Mouse (Mus musculus): ENCODE measurements around the gene Slc8a3. TPM values are rescaled to one million over a fixed set of nuclear protein-coding genes. Genes with fewer than 3 reads are reported as not detected.
A peak's percentile ranks its signal among the peaks of the same experiment; 100 is the strongest.
"Not testable (repeated sequence)": the region's sequence is repeated elsewhere in the genome, so short reads cannot be mapped to it uniquely, and the experiment has no call there.

The Slc8a3 gene
- polyA plus RNA-seq (2016; fragmentation: Nextera tagmentation; extraction: Ambion mirVana) = 0.02 and 0.05 TPM in 2 replicates

DNA sequence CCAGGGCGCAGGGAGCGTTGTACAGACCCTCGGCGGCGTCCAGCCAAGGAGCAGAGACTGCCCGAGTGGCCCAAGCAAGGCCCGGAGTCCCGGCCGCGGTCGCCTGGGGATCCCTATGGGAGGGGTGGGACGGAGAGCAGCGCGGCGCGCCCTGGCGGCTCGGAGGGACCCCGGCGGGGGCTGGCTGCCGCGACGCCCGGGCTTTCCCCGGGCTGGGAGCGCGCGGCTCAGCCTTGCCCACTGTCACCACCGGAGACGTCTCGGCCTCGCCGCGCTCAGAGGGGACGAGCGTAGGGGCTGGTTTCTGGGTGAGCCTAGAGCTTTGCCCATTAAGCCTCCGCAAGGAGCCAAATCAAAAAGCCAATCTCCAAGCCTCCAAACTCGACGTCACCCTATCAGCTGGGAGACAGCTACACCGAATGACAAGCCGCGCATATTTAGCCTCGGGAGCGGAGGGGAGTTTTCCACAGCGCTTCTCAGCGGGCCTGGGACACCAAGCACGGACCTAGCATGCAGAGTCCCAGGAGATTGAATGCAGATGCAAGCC is at the start of gene Slc8a3:
Slc8a3 (minus strand) TSS at position 306 of the 547 bp plus-strand sequence.
- Histone ChIP-seq H3K4me3 (peak within 1 kb of the TSS; percentile 44), H3K27ac (no peak within 1 kb of the TSS), H3K27me3 (replicated peaks) (peaks cover 66% of the 10 kb centered on the region), H3K9ac (no peak within 1 kb of the TSS), H3K36me3 (no peaks in the 10 kb centered on the region), H3K4me1 (no peaks in the 10 kb centered on the region), H3K4me2 (peak within 1 kb of the TSS; percentile 62), H3K9me3 (replicated peaks) (no peaks in the 10 kb centered on the region)
- no peak for ATAC-seq
- 2% methylated on average over 41 of the region's 47 CpGs for WGBS (ENCODE audit: insufficient replicate concordance)

DNA sequence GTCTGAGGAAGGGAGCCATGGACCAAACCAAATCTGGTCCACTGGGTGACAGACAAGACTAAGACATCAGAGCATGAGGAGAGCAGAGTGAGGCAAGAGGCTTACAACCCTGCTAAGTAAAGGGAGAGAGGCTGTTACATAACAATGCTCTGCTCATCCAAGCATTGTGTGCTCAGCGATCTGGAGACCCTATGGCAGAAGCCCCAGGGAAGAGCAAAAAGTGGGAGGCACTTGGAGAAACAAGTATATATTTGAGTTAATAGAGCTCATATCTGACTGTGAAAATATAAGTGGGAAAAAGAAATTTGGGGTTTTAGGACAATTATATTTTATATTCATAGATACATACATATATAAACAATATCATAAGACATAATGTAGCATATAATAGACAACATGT is 46.4 kb upstream of the Slc8a3 start, which contains the start of gene Gm4787:
Gm4787 (minus strand) TSS at position 101 of the 400 bp plus-strand sequence.
- H3K4me2 ChIP-seq; H3K9ac ChIP-seq; H3K27ac ChIP-seq; H3K4me1 ChIP-seq; ATAC-seq; H3K4me3 ChIP-seq; H3K36me3 ChIP-seq; H3K27me3 ChIP-seq (replicated peaks); H3K9me3 ChIP-seq (replicated peaks): not testable (repeated sequence)
- WGBS (ENCODE audit: insufficient replicate concordance) = 71% methylated on average over 1 of the region's 1 CpGs

DNA sequence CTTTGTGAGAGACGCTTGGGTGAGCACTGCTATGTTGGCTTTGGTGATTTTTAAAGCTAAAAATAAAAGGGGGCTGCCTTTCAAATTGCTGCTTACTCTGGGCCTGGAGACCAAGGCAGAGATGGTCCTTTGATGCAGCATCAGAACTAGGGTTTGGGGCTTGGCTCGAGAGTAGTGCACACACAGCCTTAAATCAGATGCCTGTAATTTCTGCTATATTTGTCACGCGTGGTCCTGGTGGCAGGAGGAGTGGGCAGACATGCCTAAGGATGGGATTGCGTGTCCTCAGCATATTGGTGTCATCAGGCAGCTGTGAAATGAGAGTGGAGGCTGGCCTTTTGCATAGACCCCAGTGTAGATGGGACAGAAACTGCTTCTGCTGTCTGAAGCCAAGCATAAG is 861 bp upstream of the Slc8a3 start:
- Histone ChIP-seq H3K9ac (no peak overlapping the region), H3K27me3 (replicated peaks) (peaks cover 66% of the 10 kb centered on the region), H3K27ac (no peak overlapping the region), H3K9me3 (replicated peaks) (no peaks in the 10 kb centered on the region), H3K4me2 (no peak overlapping the region), H3K36me3 (no peaks in the 10 kb centered on the region), H3K4me3 (no peak overlapping the region), H3K4me1 (no peaks in the 10 kb centered on the region)
- 53% methylated on average over 5 of the region's 5 CpGs for whole genome bisulfite sequencing (ENCODE audit: insufficient replicate concordance)
- no peak for ATAC-seq

DNA sequence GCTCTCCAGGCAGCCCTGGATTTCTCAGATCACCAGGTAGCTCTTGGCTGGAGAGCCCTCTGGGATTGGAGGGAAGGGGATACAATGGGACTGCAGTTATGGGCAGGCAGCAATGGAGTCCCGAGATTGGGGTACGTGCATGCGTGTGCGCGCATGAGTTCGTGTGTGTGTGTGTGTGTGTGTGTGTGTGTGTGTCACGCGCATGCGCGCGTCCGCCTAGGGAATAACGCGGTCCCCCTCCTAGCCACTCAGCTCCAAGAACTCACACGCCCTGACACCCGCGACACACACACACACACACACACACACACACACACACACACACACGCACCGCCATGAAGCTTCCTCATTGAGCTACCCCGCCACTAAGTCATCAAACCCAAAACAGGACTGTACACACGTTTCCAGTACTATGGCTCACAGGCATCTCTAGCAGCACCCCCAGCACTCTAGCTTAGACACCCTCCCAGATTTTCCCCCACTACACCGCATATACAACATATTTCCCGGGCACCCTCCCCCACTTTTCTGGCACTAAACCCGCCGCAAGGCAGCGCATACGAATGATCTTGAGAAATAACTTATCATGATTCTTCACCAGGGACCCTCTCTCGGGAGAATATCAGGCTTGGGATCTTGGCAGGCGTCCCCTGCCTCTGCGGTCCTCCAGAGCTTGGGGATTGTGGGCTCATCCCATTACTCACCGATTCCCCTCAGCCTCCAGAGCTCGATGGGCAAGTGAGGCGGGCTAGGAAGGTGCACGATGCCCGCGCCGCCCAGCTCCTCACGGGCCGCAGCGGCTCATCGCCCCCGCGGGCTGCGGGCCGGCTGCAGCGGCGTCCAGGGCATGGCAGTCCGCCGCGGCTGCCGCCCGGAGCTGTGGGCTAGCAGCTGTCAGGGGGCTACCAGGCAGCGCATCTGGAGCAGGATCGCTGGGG is 774 bp downstream of the Slc8a3 start:
- no peak for ATAC-seq

DNA sequence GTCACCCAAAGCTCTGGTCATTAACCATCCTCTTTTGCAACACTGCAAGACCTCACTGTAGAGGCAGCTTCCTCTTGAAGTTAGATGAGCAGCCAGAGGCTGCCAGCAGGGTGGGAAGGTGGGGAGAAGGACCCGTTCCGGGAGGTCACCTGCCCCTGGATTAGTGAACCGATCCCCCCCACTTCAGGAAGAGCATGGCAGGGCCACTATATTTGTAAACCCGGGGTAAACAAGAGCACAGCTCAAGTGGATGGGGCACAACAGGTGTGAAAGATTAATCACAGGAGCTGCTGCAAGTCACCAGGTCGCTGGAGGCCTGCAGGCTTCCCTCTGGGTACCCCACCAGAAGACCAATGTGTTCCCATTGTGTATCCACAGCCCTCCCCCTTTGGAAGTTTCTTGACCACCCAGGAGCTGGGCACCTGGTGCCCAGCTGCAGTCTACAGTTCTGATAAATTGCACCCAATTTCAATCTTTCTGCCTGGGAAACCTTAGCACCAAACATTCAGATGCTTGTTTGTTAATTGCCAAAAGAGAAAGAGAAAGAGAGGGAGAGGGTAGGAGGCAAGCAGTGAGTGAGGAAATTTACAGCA is 1.8 kb downstream of the Slc8a3 start:
- Histone ChIP-seq H3K9me3 (replicated peaks) (no peaks in the 10 kb centered on the region), H3K4me3 (no peak overlapping the region), H3K4me2 (no peak overlapping the region), H3K27me3 (replicated peaks) (peaks cover 62% of the 10 kb centered on the region), H3K9ac (no peak overlapping the region), H3K36me3 (no peaks in the 10 kb centered on the region), H3K4me1 (no peaks in the 10 kb centered on the region), H3K27ac (no peak overlapping the region)
- WGBS (ENCODE audit: insufficient replicate concordance) = 29% methylated on average over 5 of the region's 5 CpGs
- ATAC-seq = no peak

More for the DNA sequence above, 774 bp downstream of the Slc8a3 start:
- H3K4me3 ChIP-seq = peak overlapping the region; percentile 44
- H3K4me2 ChIP-seq = peak overlapping the region; percentile 62
- H3K9ac ChIP-seq = no peak overlapping the region
- no peak overlapping the region for H3K27ac ChIP-seq
- H3K36me3 ChIP-seq = no peaks in the 10 kb centered on the region
- WGBS (ENCODE audit: insufficient replicate concordance) = 4% methylated on average over 43 of the region's 54 CpGs
- H3K9me3 ChIP-seq (replicated peaks) = no peaks in the 10 kb centered on the region
- H3K4me1 ChIP-seq = no peaks in the 10 kb centered on the region
- H3K27me3 ChIP-seq (replicated peaks) = peaks cover 66% of the 10 kb centered on the region

DNA sequence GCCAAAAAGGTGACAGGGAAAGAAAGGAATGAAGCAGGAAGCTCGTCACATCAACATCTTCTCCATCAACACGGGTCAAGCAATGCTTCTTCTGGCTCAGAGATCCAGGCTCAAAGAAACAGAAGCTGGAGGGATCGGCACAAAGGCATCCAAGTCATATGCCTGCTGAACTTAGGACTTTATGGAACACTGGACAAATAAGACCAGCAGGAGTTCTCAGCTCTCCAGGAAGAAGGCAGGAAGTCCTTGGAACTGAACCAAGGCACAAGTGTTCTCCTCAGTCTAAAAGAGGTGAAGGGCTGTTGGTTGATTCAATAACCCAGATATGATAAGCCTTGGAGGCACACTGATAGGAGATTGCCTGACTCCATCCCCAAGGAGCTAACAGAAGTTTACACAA is 8.0 kb downstream of the Slc8a3 start:
- H3K36me3 ChIP-seq = no peaks in the 10 kb centered on the region
- no peak overlapping the region for H3K27ac ChIP-seq
- H3K27me3 ChIP-seq (replicated peaks) = peaks cover 9% of the 10 kb centered on the region
- no peak overlapping the region for H3K4me2 ChIP-seq
- H3K4me1 ChIP-seq = no peaks in the 10 kb centered on the region
- no peak overlapping the region for H3K4me3 ChIP-seq
- H3K9ac ChIP-seq = no peak overlapping the region
- 69% methylated on average over 3 of the region's 3 CpGs for WGBS (ENCODE audit: insufficient replicate concordance)
- ATAC-seq = no peak
- H3K9me3 ChIP-seq (replicated peaks) = no peaks in the 10 kb centered on the region

DNA sequence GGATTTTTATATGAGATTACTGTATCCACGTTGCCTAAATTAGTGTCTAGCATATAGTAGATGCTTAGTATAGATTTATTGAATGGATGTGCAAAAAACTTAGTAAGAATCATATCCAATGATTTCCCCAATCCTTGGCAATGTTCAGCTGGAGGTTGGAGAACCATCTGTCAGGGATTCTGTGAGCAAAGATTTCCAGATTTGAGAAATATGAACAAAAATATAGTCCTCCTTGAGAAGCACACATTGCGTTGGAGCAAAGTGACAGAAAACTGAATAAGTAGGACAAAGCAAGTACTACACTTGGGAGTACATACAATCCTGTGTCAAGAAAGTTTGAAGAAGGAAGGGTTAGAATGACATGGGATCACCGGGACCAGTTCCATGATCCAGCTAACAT is 8.9 kb downstream of the Slc8a3 start:
- Histone ChIP-seq H3K27me3 (replicated peaks) (0 out of 2 replicates have a peak, but pooled peaks cover under 1% of the 10 kb centered on the region), H3K36me3 (no peaks in the 10 kb centered on the region), H3K4me1 (no peaks in the 10 kb centered on the region), H3K9ac (no peak overlapping the region), H3K9me3 (replicated peaks) (no peaks in the 10 kb centered on the region), H3K27ac (no peak overlapping the region), H3K4me2 (no peak overlapping the region), H3K4me3 (no peak overlapping the region)
- no peak for ATAC-seq
- WGBS (ENCODE audit: insufficient replicate concordance) = 76% methylated on average over 3 of the region's 3 CpGs

DNA sequence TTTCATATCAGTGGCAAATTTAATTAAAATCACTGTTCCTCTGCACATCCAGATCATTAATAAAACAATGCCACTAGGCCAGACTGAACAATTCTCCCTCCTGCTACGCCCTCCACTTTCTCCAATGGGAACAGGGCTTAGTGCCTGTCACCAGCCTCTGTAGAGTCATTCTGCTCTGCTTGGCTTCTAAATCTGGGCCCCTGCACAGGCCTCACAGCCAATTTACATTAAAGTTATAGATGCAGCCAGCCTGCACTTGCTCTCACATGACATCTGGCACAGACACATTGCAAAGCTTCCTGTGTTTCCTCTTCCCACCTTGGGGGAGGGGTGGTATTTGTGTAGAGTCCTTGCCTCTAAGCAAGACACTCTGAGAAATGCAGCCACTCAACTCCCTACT is 12.0 kb downstream of the Slc8a3 start:
- no peak overlapping the region for H3K27ac ChIP-seq
- no peak overlapping the region for H3K9ac ChIP-seq
- no peaks in the 10 kb centered on the region for H3K36me3 ChIP-seq
- no peak overlapping the region for H3K4me3 ChIP-seq
- H3K27me3 ChIP-seq (replicated peaks) = no peaks in the 10 kb centered on the region
- no peaks in the 10 kb centered on the region for H3K4me1 ChIP-seq
- no peaks in the 10 kb centered on the region for H3K9me3 ChIP-seq (replicated peaks)
- no peak overlapping the region for H3K4me2 ChIP-seq
- 88% methylated on average over 1 of the region's 1 CpGs for WGBS (ENCODE audit: insufficient replicate concordance)
- no peak for ATAC-seq

DNA sequence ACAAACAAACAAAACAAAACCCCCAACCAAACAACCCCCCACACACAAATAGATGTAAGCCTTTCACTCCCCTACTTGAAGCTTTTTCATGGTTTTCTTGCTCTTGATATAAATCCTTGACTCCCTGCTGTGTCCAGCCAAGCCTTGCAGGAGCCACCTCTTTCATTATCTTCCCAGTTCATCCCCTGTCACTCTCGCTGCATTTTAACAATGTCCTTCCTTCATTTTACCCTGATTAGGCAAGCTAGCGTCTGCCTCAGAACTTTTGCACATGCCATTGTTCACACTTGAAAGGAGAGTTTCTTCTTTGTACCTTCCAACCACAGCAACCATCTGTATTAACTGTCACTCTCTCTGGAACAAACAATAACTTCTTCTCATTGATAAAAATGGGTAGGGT is 15.2 kb downstream of the Slc8a3 start:
- ATAC-seq = no peak
- H3K9ac ChIP-seq = no peak overlapping the region
- no peaks in the 10 kb centered on the region for H3K9me3 ChIP-seq (replicated peaks)
- H3K4me3 ChIP-seq = no peak overlapping the region
- no peaks in the 10 kb centered on the region for H3K4me1 ChIP-seq
- 29% methylated on average over 2 of the region's 2 CpGs for WGBS (ENCODE audit: insufficient replicate concordance)
- H3K27me3 ChIP-seq (replicated peaks) = no peaks in the 10 kb centered on the region
- H3K4me2 ChIP-seq = no peak overlapping the region
- no peaks in the 10 kb centered on the region for H3K36me3 ChIP-seq
- no peak overlapping the region for H3K27ac ChIP-seq

DNA sequence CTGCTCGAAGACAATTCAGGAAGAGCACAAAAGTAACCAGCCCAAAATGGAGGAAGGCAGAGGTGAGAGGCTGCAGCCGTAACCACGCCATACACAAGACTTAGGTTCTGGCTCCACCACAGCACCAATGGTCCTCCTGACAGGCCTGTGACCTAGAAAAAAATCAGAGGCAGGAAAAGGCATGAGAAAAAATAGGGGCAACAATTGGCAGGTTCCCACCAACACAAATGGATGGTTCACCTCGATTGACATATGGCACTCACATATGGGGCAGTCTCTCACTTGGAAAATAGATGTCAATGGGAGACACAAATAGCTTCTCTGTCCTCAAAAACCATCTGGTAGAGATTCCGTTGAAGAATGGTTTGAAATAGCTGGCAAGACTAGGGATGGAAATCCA is 17.0 kb downstream of the Slc8a3 start:
- Histone ChIP-seq H3K9me3 (replicated peaks) (no peaks in the 10 kb centered on the region), H3K27ac (no peak overlapping the region), H3K27me3 (replicated peaks) (no peaks in the 10 kb centered on the region), H3K4me2 (no peak overlapping the region), H3K4me3 (no peak overlapping the region), H3K9ac (no peak overlapping the region), H3K4me1 (no peaks in the 10 kb centered on the region), H3K36me3 (no peaks in the 10 kb centered on the region)
- no peak for ATAC-seq
- 76% methylated on average over 5 of the region's 5 CpGs for WGBS (ENCODE audit: insufficient replicate concordance)

DNA sequence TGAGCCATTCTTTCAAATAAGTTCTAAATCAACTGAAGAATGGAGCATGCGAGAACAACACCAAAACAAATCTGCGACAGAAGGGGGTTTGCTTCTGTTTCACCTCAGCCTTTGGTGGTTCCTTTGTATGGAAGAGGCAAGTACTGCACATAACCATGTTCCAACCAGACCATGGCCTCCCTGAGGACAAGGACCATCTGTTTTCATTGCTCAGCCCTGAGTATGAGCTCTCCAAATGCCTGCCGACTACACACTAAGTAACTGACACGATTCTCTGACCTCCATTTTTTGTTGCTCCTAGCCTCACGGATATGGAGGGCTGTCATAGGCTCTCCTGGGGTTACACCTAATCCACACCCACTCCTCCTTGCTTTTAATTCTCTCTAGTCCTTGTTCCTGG is 29.4 kb downstream of the Slc8a3 start:
- no peak for ATAC-seq
- WGBS (ENCODE audit: insufficient replicate concordance) = 67% methylated on average over 5 of the region's 5 CpGs
- no peaks in the 10 kb centered on the region for H3K27me3 ChIP-seq (replicated peaks)
- no peaks in the 10 kb centered on the region for H3K4me1 ChIP-seq
- no peak overlapping the region for H3K4me3 ChIP-seq
- H3K36me3 ChIP-seq = no peaks in the 10 kb centered on the region
- no peak overlapping the region for H3K4me2 ChIP-seq
- no peaks in the 10 kb centered on the region for H3K9me3 ChIP-seq (replicated peaks)
- no peak overlapping the region for H3K9ac ChIP-seq
- no peak overlapping the region for H3K27ac ChIP-seq

DNA sequence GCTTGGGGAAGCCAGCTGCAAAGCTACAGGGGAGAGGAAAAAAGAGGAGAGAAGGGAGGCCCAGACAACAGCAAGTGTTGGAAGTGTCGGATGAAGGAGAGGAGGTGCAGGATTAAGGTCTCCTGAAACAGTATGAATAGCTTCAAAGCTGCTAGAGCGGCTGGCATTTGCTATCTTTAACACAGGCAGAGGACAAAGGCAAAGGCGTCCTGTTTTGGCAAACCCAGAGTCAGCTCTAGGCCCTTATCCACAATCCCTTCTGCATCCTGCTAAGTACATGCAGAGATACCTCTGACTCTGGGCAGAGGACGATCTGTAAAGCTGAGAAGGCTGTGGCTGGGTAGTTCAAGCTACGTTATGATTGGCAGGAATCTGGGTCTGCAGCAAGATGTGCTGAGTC is 38.4 kb downstream of the Slc8a3 start:
- 34% methylated on average over 5 of the region's 5 CpGs for WGBS (ENCODE audit: insufficient replicate concordance)
- Histone ChIP-seq H3K27me3 (replicated peaks) (no peaks in the 10 kb centered on the region), H3K9ac (no peak overlapping the region), H3K4me3 (no peak overlapping the region), H3K4me2 (no peak overlapping the region), H3K36me3 (no peaks in the 10 kb centered on the region), H3K27ac (no peak overlapping the region), H3K9me3 (replicated peaks) (no peaks in the 10 kb centered on the region), H3K4me1 (no peaks in the 10 kb centered on the region)
- ATAC-seq = no peak

All from liver, embryonic 12.5 days (tissue).